Mouse (Mus musculus) B cell, adult 2 months (primary cell): Measurements from ENCODE around the gene Dock3.
"Not testable (repeated sequence)": the region's sequence is repeated elsewhere in the genome, so short reads cannot be mapped to it uniquely, and the experiment has no call there.

Experiments
- DNase-seq, 2 experiments: peaks; one replicate each; pipeline ENCODE4 v3.0.0; 2022

Gene Dock3

GRCm38 (mm10) chr9:107255596-107255995 is 23.9 kb upstream of the Dock3 start:
- DNase-seq: no peak

- DNase-seq: no peak
Measured at GRCm38 (mm10) chr9:107254925-107255324, 23.2 kb upstream of the Dock3 start.

- DNase-seq: no peak
Measured at GRCm38 (mm10) chr9:107254476-107254875, 22.8 kb upstream of the Dock3 start.

- DNase-seq: no peak
Measured at GRCm38 (mm10) chr9:107252164-107252563, 20.5 kb upstream of the Dock3 start.

- no peak for DNase-seq
Measured at GRCm38 (mm10) chr9:107250416-107251337, 19.0 kb upstream of the Dock3 start.

- no peak for DNase-seq
Measured at GRCm38 (mm10) chr9:107249154-107249553, 17.4 kb upstream of the Dock3 start.

- peak; percentile 31 to 38 for DNase-seq
Measured at GRCm38 (mm10) chr9:107246170-107246569, 14.5 kb upstream of the Dock3 start.

GRCm38 (mm10) chr9:107245311-107245710 is 13.6 kb upstream of the Dock3 start:
- no peak for DNase-seq

GRCm38 (mm10) chr9:107236151-107236550 is 4.4 kb upstream of the Dock3 start:
- DNase-seq: no peak

- DNase-seq: no peak
Measured at GRCm38 (mm10) chr9:107235261-107235660, 3.6 kb upstream of the Dock3 start.

- DNase-seq: no peak
Measured at GRCm38 (mm10) chr9:107232140-107232539, 431 bp upstream of the Dock3 start.

- peak in 1 of 2 experiments; percentile 28 for DNase-seq
Measured at GRCm38 (mm10) chr9:107230991-107231538, 644 bp downstream of the Dock3 start.

- DNase-seq: no peak
Measured at GRCm38 (mm10) chr9:107224597-107224996, 7.1 kb downstream of the Dock3 start.

GRCm38 (mm10) chr9:107174831-107175230 is 56.9 kb downstream of the Dock3 start:
- DNase-seq: not testable (repeated sequence)

- no peak for DNase-seq
Measured at GRCm38 (mm10) chr9:107165792-107166191, 65.9 kb downstream of the Dock3 start.

- DNase-seq: no peak
Measured at GRCm38 (mm10) chr9:107164825-107165224, 66.9 kb downstream of the Dock3 start.

- DNase-seq: not testable (repeated sequence)
Measured at GRCm38 (mm10) chr9:107156388-107156787, 75.3 kb downstream of the Dock3 start.

GRCm38 (mm10) chr9:107112791-107113190 is 118.9 kb downstream of the Dock3 start:
- DNase-seq: no peak

GRCm38 (mm10) chr9:107112056-107112455 is 119.7 kb downstream of the Dock3 start:
- no peak for DNase-seq

- DNase-seq: no peak
Measured at GRCm38 (mm10) chr9:107099487-107099886, 132.2 kb downstream of the Dock3 start.

GRCm38 (mm10) chr9:107089451-107089850 is 142.3 kb downstream of the Dock3 start:
- not testable (repeated sequence) for DNase-seq

GRCm38 (mm10) chr9:107087531-107087930 is 144.2 kb downstream of the Dock3 start:
- no peak for DNase-seq

- DNase-seq: no peak
Measured at GRCm38 (mm10) chr9:107037947-107038346, 193.8 kb downstream of the Dock3 start.

GRCm38 (mm10) chr9:107027586-107027985 is 204.1 kb downstream of the Dock3 start:
- no peak for DNase-seq
